Mouse (Mus musculus): ENCODE results near the gene Ccdc6.

DNA sequence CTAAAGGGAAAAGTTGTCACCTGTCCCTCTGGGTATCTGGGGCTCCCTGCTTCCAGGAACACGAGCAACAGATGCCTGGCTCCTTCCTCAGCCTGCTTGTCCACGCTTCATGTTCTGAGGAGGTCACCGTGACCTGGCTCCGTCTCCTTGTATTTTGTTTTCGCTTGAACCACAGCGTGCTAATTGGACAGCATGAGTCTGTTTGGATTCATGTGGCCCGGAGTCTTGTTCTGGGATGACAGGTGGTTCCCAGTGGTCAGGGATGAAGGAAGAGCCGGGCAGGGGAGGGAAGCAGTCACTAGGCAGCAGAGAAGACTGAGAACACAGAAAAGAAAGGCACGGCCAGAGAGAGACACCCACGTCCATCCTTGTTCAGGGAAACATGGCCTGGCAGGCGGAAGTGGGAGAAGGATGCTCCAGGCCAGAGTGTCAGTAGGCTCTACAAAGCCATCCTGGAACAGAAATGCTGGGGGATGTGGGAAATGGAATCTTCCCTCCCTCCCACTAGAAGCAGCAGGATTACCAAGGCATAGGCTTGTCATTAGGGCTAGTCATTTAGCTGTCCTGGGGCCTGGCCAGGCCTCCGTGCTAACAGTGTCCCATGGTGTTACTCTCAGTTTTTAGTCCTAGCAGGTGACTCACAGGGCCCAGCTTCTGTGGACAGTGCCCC lies 62.9 kb downstream of the Ccdc6 start:
- TF ChIP-seq CTCF (IDR thresholded peaks at IDR 0.05; ENCODE audit: low read depth, low read length) (no peak), POLR2A (IDR thresholded peaks at IDR 0.05; ENCODE audit: extremely low read depth, insufficient read depth, low read length) (no peak)
